In the genomic region with DNA sequence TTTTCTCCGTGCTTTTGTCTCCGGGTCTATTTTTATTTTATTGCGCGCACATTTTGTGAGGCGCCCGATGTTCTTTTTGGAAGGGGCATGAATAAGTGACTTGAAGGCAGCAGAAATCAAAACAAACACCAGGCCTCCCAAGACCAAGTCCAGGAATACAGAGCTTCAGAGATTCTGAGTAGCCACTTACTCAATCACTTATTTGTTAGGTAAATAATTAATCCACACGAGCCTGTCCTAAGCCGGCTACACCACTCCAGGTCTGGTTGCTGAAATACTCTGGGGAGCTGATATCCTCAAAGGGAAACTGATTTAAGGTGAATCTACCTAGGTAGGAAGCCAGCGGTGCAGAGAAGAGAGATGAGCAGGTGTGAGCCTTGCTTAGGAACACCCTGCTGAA, we compare ENCODE assay signal across 14 mouse cellular contexts.
DNase-seq lines count a peak whose midpoint lies in the region; ATAC-seq and TF ChIP-seq lines count a peak whose summit lies in the region.
"Had no signal": no experiment of that assay in that cellular context is flagged by ENCODE, and none has a peak within 500 bp of the region (broad histone marks: within the 10 kb centered on the region; RNA-seq: fewer than 3 reads in every experiment).

No protein-coding gene starts in this region.

- no peaks in the 10 kb centered on the region for H3K27me3 ChIP-seq in kidney, adult 2 months (replicated peaks; ENCODE audit: control insufficient read depth, insufficient read depth, low read length)
- H3K27me3 ChIP-seq in cerebellum, adult 2 months (ENCODE audit: control insufficient read depth, insufficient read depth, low read length): no peaks in the 10 kb centered on the region
- H3K27me3 ChIP-seq: midbrain, embryonic 15.5 days had no signal

- peak; percentile 45 for DNase-seq in lung, postnatal 25 days (ENCODE audit: low spot score)
- DNase-seq in lung, postnatal 10 days: no peak
- peak; percentile 89 for DNase-seq in kidney, adult 2 months
- DNase-seq in kidney, postnatal 14 days: peak; percentile 58
- DNase-seq in gastrocnemius, adult 8-10 months (ENCODE audit: low spot score in 2 of 2): no peak
- no peak for DNase-seq in cerebellum, adult 2 months
- DNase-seq: cerebellum, postnatal 25 days; gastrocnemius, postnatal 25 days; heart, postnatal 14 days had no signal

- no peak overlapping the region for H3K4me3 ChIP-seq in kidney, adult 2 months (ENCODE audit: insufficient read depth, low read depth, low read length)
- no peak overlapping the region for H3K4me3 ChIP-seq in cerebellum, adult 2 months (replicated peaks; ENCODE audit: insufficient read depth, low read depth, low read length)
- H3K4me3 ChIP-seq: forebrain, embryonic 12.5 days; limb, embryonic 13.5 days; midbrain, embryonic 15.5 days had no signal

- 28% methylated on average over 9 of the region's 9 CpGs for WGBS in kidney, adult 2 months
- 88% methylated on average over 9 of the region's 9 CpGs for WGBS in cerebellum, adult 2 months

- TF ChIP-seq POLR2A in kidney, adult 2 months (IDR thresholded peaks at IDR 0.05; ENCODE audit: low read depth, low read length): no peak
- no peak for TF ChIP-seq POLR2A in cerebellum, adult 2 months (IDR thresholded peaks at IDR 0.05; ENCODE audit: borderline replicate concordance, insufficient read depth, low read length)

- no peaks in the 10 kb centered on the region for H3K36me3 ChIP-seq in kidney, adult 2 months (ENCODE audit: control insufficient read depth, insufficient read depth, low read length)
- H3K36me3 ChIP-seq: forebrain, embryonic 12.5 days; limb, embryonic 13.5 days; midbrain, embryonic 15.5 days had no signal

- H3K27ac ChIP-seq in kidney, adult 2 months (ENCODE audit: insufficient read depth, low read depth, low read length): peak overlapping the region; percentile 84
- no peak overlapping the region for H3K27ac ChIP-seq in cerebellum, adult 2 months (ENCODE audit: insufficient read depth, low read length)
- H3K27ac ChIP-seq: forebrain, embryonic 12.5 days; hindbrain, embryonic 14.5 days; limb, embryonic 13.5 days; midbrain, embryonic 15.5 days had no signal

- no peak for TF ChIP-seq CTCF in kidney, adult 2 months (conservative IDR thresholded peaks at IDR 0.05; ENCODE audit: insufficient read depth, insufficient read length, low read depth, low read length)
- TF ChIP-seq CTCF in cerebellum, adult 2 months (IDR thresholded peaks at IDR 0.05; ENCODE audit: borderline replicate concordance, insufficient read depth, low read depth, low read length): no peak

- peaks cover 18% of the 10 kb centered on the region for H3K4me1 ChIP-seq in kidney, adult 2 months (ENCODE audit: control insufficient read depth, insufficient read depth, low read length)
- no peaks in the 10 kb centered on the region for H3K4me1 ChIP-seq in cerebellum, adult 2 months (ENCODE audit: control insufficient read depth, insufficient read depth, low read length)
- H3K4me1 ChIP-seq: midbrain, embryonic 15.5 days had no signal

- no peak for ATAC-seq in megakaryocyte-erythroid progenitor cell, adult 5-6 weeks (replicated peaks; ENCODE audit: low FRiP score, low TSS enrichment, poor library complexity, severe bottlenecking)
- ATAC-seq: midbrain, embryonic 15.5 days had no signal

Comparison
In these comparisons a context has a peak if more than half of its experiments do, and no peak if none do; other contexts are left out.
1. DNase-seq: peak in lung, postnatal 25 days (single experiment), kidney, adult 2 months (single experiment) and kidney, postnatal 14 days (single experiment); none in lung, postnatal 10 days (single experiment), gastrocnemius, adult 8-10 months (0 of 2) and cerebellum, adult 2 months (0 of 2).